Mouse (Mus musculus): ENCODE data around the gene Fbxw8. TPM values are rescaled to one million over a fixed set of nuclear protein-coding genes. Genes with fewer than 3 reads are reported as not detected.

Fbxw8 gene
- polyA plus RNA-seq, 1 experiment from 2014 or later, result 16.0 TPM

GRCm38 (mm10) chr5:118089102-118089501, 66.2 kb downstream of the Fbxw8 start:
- H3K4me2 ChIP-seq (ENCODE audit: low read depth, low read length), result no peak overlapping the region
- H3K36me3 ChIP-seq (ENCODE audit: control insufficient read depth, insufficient read depth, low read length), result peaks cover 15% of the 10 kb centered on the region
- no peaks in the 10 kb centered on the region for H3K9me3 ChIP-seq (ENCODE audit: control insufficient read depth, low read length)
- no peak overlapping the region for H3K27ac ChIP-seq (ENCODE audit: low read length)
- no peak overlapping the region for H3K4me3 ChIP-seq (ENCODE audit: low read length)
- WGBS, result 38% methylated on average over 7 of the region's 7 CpGs
- no peak overlapping the region for H3K9ac ChIP-seq (ENCODE audit: low read depth, low read length)
- H3K27me3 ChIP-seq (replicated peaks; ENCODE audit: control insufficient read depth, insufficient read depth, low read length), result no peaks in the 10 kb centered on the region
- peaks cover 13% of the 10 kb centered on the region for H3K4me1 ChIP-seq (ENCODE audit: control insufficient read depth, insufficient read depth, low read length)
- ATAC-seq, result peak; percentile 55

GRCm38 (mm10) chr5:118086956-118087355, 68.3 kb downstream of the Fbxw8 start:
- Histone ChIP-seq H3K9ac (ENCODE audit: low read depth, low read length) (no peak overlapping the region), H3K27ac (ENCODE audit: low read length) (no peak overlapping the region), H3K4me3 (ENCODE audit: low read length) (no peak overlapping the region), H3K4me1 (ENCODE audit: control insufficient read depth, insufficient read depth, low read length) (peaks cover 22% of the 10 kb centered on the region), H3K9me3 (ENCODE audit: control insufficient read depth, low read length) (no peaks in the 10 kb centered on the region), H3K27me3 (replicated peaks; ENCODE audit: control insufficient read depth, insufficient read depth, low read length) (no peaks in the 10 kb centered on the region), H3K4me2 (ENCODE audit: low read depth, low read length) (no peak overlapping the region), H3K36me3 (ENCODE audit: control insufficient read depth, insufficient read depth, low read length) (peaks cover 11% of the 10 kb centered on the region)
- WGBS, result 42% methylated on average over 7 of the region's 7 CpGs
- no peak for ATAC-seq

GRCm38 (mm10) chr5:118085313-118085712, 70.0 kb downstream of the Fbxw8 start:
- H3K27ac ChIP-seq (ENCODE audit: low read length), result no peak overlapping the region
- WGBS, result 74% methylated on average over 7 of the region's 7 CpGs
- H3K9me3 ChIP-seq (ENCODE audit: control insufficient read depth, low read length), result no peaks in the 10 kb centered on the region
- H3K36me3 ChIP-seq (ENCODE audit: control insufficient read depth, insufficient read depth, low read length), result no peaks in the 10 kb centered on the region
- H3K4me3 ChIP-seq (ENCODE audit: low read length), result no peak overlapping the region
- no peak overlapping the region for H3K4me2 ChIP-seq (ENCODE audit: low read depth, low read length)
- H3K27me3 ChIP-seq (replicated peaks; ENCODE audit: control insufficient read depth, insufficient read depth, low read length), result no peaks in the 10 kb centered on the region
- peaks cover 22% of the 10 kb centered on the region for H3K4me1 ChIP-seq (ENCODE audit: control insufficient read depth, insufficient read depth, low read length)
- no peak overlapping the region for H3K9ac ChIP-seq (ENCODE audit: low read depth, low read length)
- ATAC-seq, result no peak

- H3K9me3 ChIP-seq (ENCODE audit: control insufficient read depth, low read length), result no peaks in the 10 kb centered on the region
- H3K27me3 ChIP-seq (replicated peaks; ENCODE audit: control insufficient read depth, insufficient read depth, low read length), result no peaks in the 10 kb centered on the region
- no peak for ATAC-seq
- no peak overlapping the region for H3K9ac ChIP-seq (ENCODE audit: low read depth, low read length)
- no peaks in the 10 kb centered on the region for H3K36me3 ChIP-seq (ENCODE audit: control insufficient read depth, insufficient read depth, low read length)
- WGBS, result 55% methylated on average over 10 of the region's 10 CpGs
- H3K4me2 ChIP-seq (ENCODE audit: low read depth, low read length), result no peak overlapping the region
- H3K4me3 ChIP-seq (ENCODE audit: low read length), result no peak overlapping the region
- H3K4me1 ChIP-seq (ENCODE audit: control insufficient read depth, insufficient read depth, low read length), result peaks cover 17% of the 10 kb centered on the region
- H3K27ac ChIP-seq (ENCODE audit: low read length), result peak overlapping the region; percentile 31; the same call in 1 of the 2 replicates
These were observed 71.0 kb downstream of the Fbxw8 start for GRCm38 (mm10) chr5:118084171-118084727.

- peaks cover 16% of the 10 kb centered on the region for H3K4me1 ChIP-seq (ENCODE audit: control insufficient read depth, insufficient read depth, low read length)
- H3K9me3 ChIP-seq (ENCODE audit: control insufficient read depth, low read length), result no peaks in the 10 kb centered on the region
- no peak overlapping the region for H3K9ac ChIP-seq (ENCODE audit: low read depth, low read length)
- no peaks in the 10 kb centered on the region for H3K36me3 ChIP-seq (ENCODE audit: control insufficient read depth, insufficient read depth, low read length)
- 44% methylated on average over 12 of the region's 12 CpGs for WGBS
- H3K27me3 ChIP-seq (replicated peaks; ENCODE audit: control insufficient read depth, insufficient read depth, low read length), result no peaks in the 10 kb centered on the region
- ATAC-seq, result peak; percentile 21; the same call in 1 of the 2 replicates
- no peak overlapping the region for H3K4me3 ChIP-seq (ENCODE audit: low read length)
- H3K27ac ChIP-seq (ENCODE audit: low read length), result 0 out of 2 replicates have a peak overlapping the region, but pooled peaks have one; percentile 33
- H3K4me2 ChIP-seq (ENCODE audit: low read depth, low read length), result no peak overlapping the region
These were observed 72.1 kb downstream of the Fbxw8 start for GRCm38 (mm10) chr5:118083060-118083638.

GRCm38 (mm10) chr5:118081996-118082395, 73.3 kb downstream of the Fbxw8 start:
- no peaks in the 10 kb centered on the region for H3K9me3 ChIP-seq (ENCODE audit: control insufficient read depth, low read length)
- 65% methylated on average over 6 of the region's 6 CpGs for WGBS
- ATAC-seq, result no peak
- H3K27me3 ChIP-seq (replicated peaks; ENCODE audit: control insufficient read depth, insufficient read depth, low read length), result no peaks in the 10 kb centered on the region
- H3K4me1 ChIP-seq (ENCODE audit: control insufficient read depth, insufficient read depth, low read length), result peaks cover 16% of the 10 kb centered on the region
- H3K36me3 ChIP-seq (ENCODE audit: control insufficient read depth, insufficient read depth, low read length), result no peaks in the 10 kb centered on the region
- H3K27ac ChIP-seq (ENCODE audit: low read length), result no peak overlapping the region
- no peak overlapping the region for H3K9ac ChIP-seq (ENCODE audit: low read depth, low read length)
- H3K4me2 ChIP-seq (ENCODE audit: low read depth, low read length), result no peak overlapping the region
- no peak overlapping the region for H3K4me3 ChIP-seq (ENCODE audit: low read length)

GRCm38 (mm10) chr5:118081374-118081949, 73.8 kb downstream of the Fbxw8 start:
- ATAC-seq, result no peak

GRCm38 (mm10) chr5:118079839-118080250, 75.4 kb downstream of the Fbxw8 start:
- Histone ChIP-seq H3K27ac (ENCODE audit: low read length) (no peak overlapping the region), H3K9me3 (ENCODE audit: control insufficient read depth, low read length) (no peaks in the 10 kb centered on the region), H3K4me1 (ENCODE audit: control insufficient read depth, insufficient read depth, low read length) (peaks cover 16% of the 10 kb centered on the region), H3K4me3 (ENCODE audit: low read length) (no peak overlapping the region), H3K27me3 (replicated peaks; ENCODE audit: control insufficient read depth, insufficient read depth, low read length) (no peaks in the 10 kb centered on the region), H3K36me3 (ENCODE audit: control insufficient read depth, insufficient read depth, low read length) (peaks cover 8% of the 10 kb centered on the region; the same call in 1 of the 2 replicates), H3K4me2 (ENCODE audit: low read depth, low read length) (no peak overlapping the region), H3K9ac (ENCODE audit: low read depth, low read length) (no peak overlapping the region)
- WGBS, result 74% methylated on average over 11 of the region's 11 CpGs
- ATAC-seq, result no peak

More at GRCm38 (mm10) chr5:118081374-118081949, 73.8 kb downstream of the Fbxw8 start:
- Histone ChIP-seq H3K4me2 (ENCODE audit: low read depth, low read length) (no peak overlapping the region), H3K36me3 (ENCODE audit: control insufficient read depth, insufficient read depth, low read length) (peaks cover 3% of the 10 kb centered on the region; the same call in 1 of the 2 replicates), H3K9ac (ENCODE audit: low read depth, low read length) (no peak overlapping the region), H3K4me3 (ENCODE audit: low read length) (no peak overlapping the region), H3K9me3 (ENCODE audit: control insufficient read depth, low read length) (no peaks in the 10 kb centered on the region), H3K4me1 (ENCODE audit: control insufficient read depth, insufficient read depth, low read length) (peaks cover 16% of the 10 kb centered on the region), H3K27me3 (replicated peaks; ENCODE audit: control insufficient read depth, insufficient read depth, low read length) (no peaks in the 10 kb centered on the region), H3K27ac (ENCODE audit: low read length) (no peak overlapping the region)
- 75% methylated on average over 9 of the region's 9 CpGs for WGBS

GRCm38 (mm10) chr5:118079354-118079753, 75.9 kb downstream of the Fbxw8 start:
- Histone ChIP-seq H3K4me2 (ENCODE audit: low read depth, low read length) (no peak overlapping the region), H3K9ac (ENCODE audit: low read depth, low read length) (no peak overlapping the region), H3K27ac (ENCODE audit: low read length) (no peak overlapping the region), H3K4me3 (ENCODE audit: low read length) (no peak overlapping the region), H3K27me3 (replicated peaks; ENCODE audit: control insufficient read depth, insufficient read depth, low read length) (no peaks in the 10 kb centered on the region), H3K36me3 (ENCODE audit: control insufficient read depth, insufficient read depth, low read length) (peaks cover 8% of the 10 kb centered on the region; the same call in 1 of the 2 replicates), H3K9me3 (ENCODE audit: control insufficient read depth, low read length) (no peaks in the 10 kb centered on the region), H3K4me1 (ENCODE audit: control insufficient read depth, insufficient read depth, low read length) (peaks cover 12% of the 10 kb centered on the region)
- ATAC-seq, result no peak
- WGBS, result 68% methylated on average over 6 of the region's 6 CpGs
